Mouse (Mus musculus) left cerebral cortex, postnatal 4 days (tissue): ENCODE results near the gene Rps4x. TPM values are rescaled to one million over a fixed set of nuclear protein-coding genes. Genes with fewer than 3 reads are reported as not detected.

Source experiments
- total RNA-seq, 2 experiments: library from RNA; stranded (reverse); gene quantifications; 2 replicates each; pipeline ENCODE4 v1.2.3; 2021

Rps4x gene
- total RNA-seq, 2 experiments from 2014 or later: 816 to 965 TPM

Other genes starting within 250 kb of the Rps4x start
- 10 to 100 TPM; 14.0 to 17.3 TPM for gene Rtl5, start 118.1 kb downstream of the Rps4x start, total RNA-seq
- 10 to 100 TPM; 19.1 to 23.7 TPM for gene Pin4, start 69.9 kb downstream of the Rps4x start, total RNA-seq
- gene Ercc6l, start 32.3 kb downstream of the Rps4x start, total RNA-seq: 1 to 10 TPM; 1.0 to 1.1 TPM
- gene Cited1, start 62.8 kb upstream of the Rps4x start, total RNA-seq: 1 to 10 TPM; 2.8 to 3.5 TPM